Mouse (Mus musculus): ENCODE results near the gene Nudt3.

GRCm38 (mm10) chr17:27586661-27587060 lies 36.6 kb downstream of the Nudt3 start:
- no peak for TF ChIP-seq POLR2A (IDR thresholded peaks at IDR 0.05; ENCODE audit: borderline replicate concordance, low read depth, low read length)
- TF ChIP-seq CTCF (IDR thresholded peaks at IDR 0.05; ENCODE audit: low read depth, low read length) = no peak

Measured in bone marrow macrophage, adult 2 months (primary cell).